Mouse (Mus musculus) lung, embryonic 14.5 days (tissue): ENCODE results near the gene Avpr2. TPM values are rescaled to one million over a fixed set of nuclear protein-coding genes. Genes with fewer than 3 reads are reported as not detected.
A peak's percentile ranks its signal among the peaks of the same experiment; 100 is the strongest.

Experiments used
- ATAC-seq: fragments of 200-750 bp; cut with Nextera tagmentation; 2 replicates; pipeline ENCODE4 v1.8.0; 2017; ENCODE audit warnings: mild to moderate bottlenecking, moderate TSS enrichment, moderate library complexity; ENCODE audit not compliant: insufficient read depth
- DNase-seq: peaks from one replicate; pipeline ENCODE4 v3.0.0-alpha.2; 2015
- H3K27ac ChIP-seq: fragments of 300-500 bp; sonication (generic); 2 replicates; pipeline ENCODE4 v1.5.1; 2014; ENCODE audit warnings: low read depth, mild to moderate bottlenecking, moderate library complexity
- H3K27me3 ChIP-seq: fragments of 300-500 bp; sonication (generic); 2 replicates; pipeline ENCODE4 v1.6.1; 2014; ENCODE audit warnings: low read length, control low read depth; ENCODE audit not compliant: insufficient read depth
- H3K36me3 ChIP-seq: fragments of 300-500 bp; sonication (generic); 2 replicates; pipeline ENCODE4 v1.6.1; 2014; ENCODE audit warnings: control low read depth; ENCODE audit not compliant: insufficient read depth
- H3K4me1 ChIP-seq: fragments of 300-500 bp; sonication (generic); 2 replicates; pipeline ENCODE4 v1.6.1; 2014; ENCODE audit warnings: antibody characterized with exemption, control low read depth; ENCODE audit not compliant: insufficient read depth
- H3K4me2 ChIP-seq: fragments of 300-500 bp; sonication (generic); 2 replicates; pipeline ENCODE4 v1.6.1; 2014; ENCODE audit warnings: mild to moderate bottlenecking
- H3K4me3 ChIP-seq: fragments of 300-500 bp; sonication (generic); 2 replicates; pipeline ENCODE4 v1.5.1; 2014; ENCODE audit warnings: low read depth, low read length
- H3K9ac ChIP-seq: fragments of 300-500 bp; sonication (generic); 2 replicates; pipeline ENCODE4 v1.6.1; 2014
- H3K9me3 ChIP-seq: fragments of 300-500 bp; sonication (generic); 2 replicates; pipeline ENCODE4 v1.6.1; 2016; ENCODE audit warnings: low read depth, low read length, control low read depth
- CTCF ChIP-seq: IDR thresholded peaks from 2 replicates; pipeline ENCODE4 v1.5.1; 2016; ENCODE audit warnings: antibody characterized with exemption, low read depth
- WGBS: fragments of 180-500 bp; shearing (Covaris S2); extraction: QIAGEN DNeasy Blood & Tissue Kit; methylation state at CpG from one replicate; pipeline ENCODE4 v1.1.7; 2014; 5-methylcytosine and 5-hydroxymethylcytosine counted together
- polyA plus RNA-seq: library from polyadenylated mRNA; unstranded; fragments of >200 nt; fragmentation: Nextera tagmentation; extraction: Ambion mirVana; gene quantifications from 2 replicates; pipeline ENCODE4 v1.2.1, GENCODE M21; 2014

The Avpr2 gene
- polyA plus RNA-seq, 1 experiment from 2014 or later, result not detected

GRCm38 (mm10) chrX:73892833-73893232 is 931 bp downstream of the Avpr2 start:
- Histone ChIP-seq H3K27me3 (no peaks in the 10 kb centered on the region), H3K9me3 (no peaks in the 10 kb centered on the region), H3K9ac (no peak overlapping the region), H3K36me3 (no peaks in the 10 kb centered on the region), H3K4me1 (no peaks in the 10 kb centered on the region), H3K4me2 (no peak overlapping the region), H3K4me3 (no peak overlapping the region), H3K27ac (no peak overlapping the region)
- no peak for ATAC-seq
- 82% methylated on average over 14 of the region's 14 CpGs for WGBS
- no peak for TF ChIP-seq CTCF
- no peak for DNase-seq

GRCm38 (mm10) chrX:73895719-73896118 is 3.8 kb downstream of the Avpr2 start, which contains the start of gene L1cam:
Gene L1cam, minus strand, starts transcription at chrX:73896105.
- Histone ChIP-seq H3K4me3 (no peak within 1 kb of the TSS), H3K36me3 (no peaks in the 10 kb centered on the region), H3K4me2 (no peak within 1 kb of the TSS), H3K9me3 (no peaks in the 10 kb centered on the region), H3K27me3 (no peaks in the 10 kb centered on the region), H3K4me1 (no peaks in the 10 kb centered on the region), H3K27ac (no peak within 1 kb of the TSS), H3K9ac (no peak within 1 kb of the TSS)
- DNase-seq, result peak; percentile 44
- WGBS, result 0% methylated on average over 2 of the region's 2 CpGs
- ATAC-seq, result no peak
- peak; percentile 54 for TF ChIP-seq CTCF

GRCm38 (mm10) chrX:73897959-73898358 is 6.1 kb downstream of the Avpr2 start:
- Histone ChIP-seq H3K4me1 (no peaks in the 10 kb centered on the region), H3K9ac (no peak overlapping the region), H3K27ac (no peak overlapping the region), H3K4me2 (no peak overlapping the region), H3K4me3 (no peak overlapping the region), H3K36me3 (no peaks in the 10 kb centered on the region), H3K27me3 (no peaks in the 10 kb centered on the region), H3K9me3 (no peaks in the 10 kb centered on the region)
- DNase-seq, result no peak
- 62% methylated on average over 3 of the region's 3 CpGs for WGBS
- ATAC-seq, result no peak
- TF ChIP-seq CTCF, result 0 out of 2 replicates have a peak, but pooled peaks have one; percentile 32

GRCm38 (mm10) chrX:73910049-73910448 is 18.1 kb downstream of the Avpr2 start:
- TF ChIP-seq CTCF, result no peak
- Histone ChIP-seq H3K9ac (no peak overlapping the region), H3K27me3 (no peaks in the 10 kb centered on the region), H3K36me3 (no peaks in the 10 kb centered on the region), H3K4me3 (no peak overlapping the region), H3K9me3 (no peaks in the 10 kb centered on the region), H3K4me1 (no peaks in the 10 kb centered on the region), H3K27ac (no peak overlapping the region), H3K4me2 (no peak overlapping the region)
- no peak for DNase-seq
- 78% methylated on average over 1 of the region's 1 CpGs for WGBS
- ATAC-seq, result no peak

- no peaks in the 10 kb centered on the region for H3K36me3 ChIP-seq
- DNase-seq (no peak), ATAC-seq (no peak)
- H3K9me3 ChIP-seq, result no peaks in the 10 kb centered on the region
- no peaks in the 10 kb centered on the region for H3K4me1 ChIP-seq
- H3K9ac ChIP-seq, result no peak overlapping the region
- peak overlapping the region; percentile 51; the same call in 1 of the 2 replicates for H3K4me2 ChIP-seq
- H3K4me3 ChIP-seq, result 0 out of 2 replicates have a peak overlapping the region, but pooled peaks have one; percentile 9
- no peaks in the 10 kb centered on the region for H3K27me3 ChIP-seq
- no peak overlapping the region for H3K27ac ChIP-seq
- TF ChIP-seq CTCF, result no peak
Measured at GRCm38 (mm10) chrX:73910451-73910850, 18.5 kb downstream of the Avpr2 start.

GRCm38 (mm10) chrX:73911156-73911555 is 19.3 kb downstream of the Avpr2 start:
- no peak for DNase-seq

GRCm38 (mm10) chrX:73911588-73911987 is 19.7 kb downstream of the Avpr2 start:
- no peaks in the 10 kb centered on the region for H3K27me3 ChIP-seq
- H3K9me3 ChIP-seq, result no peaks in the 10 kb centered on the region
- peak overlapping the region; percentile 51; the same call in 1 of the 2 replicates for H3K4me2 ChIP-seq
- H3K9ac ChIP-seq, result no peak overlapping the region
- TF ChIP-seq CTCF, result no peak
- H3K4me1 ChIP-seq, result no peaks in the 10 kb centered on the region
- DNase-seq (no peak), ATAC-seq (no peak)
- no peak overlapping the region for H3K27ac ChIP-seq
- no peaks in the 10 kb centered on the region for H3K36me3 ChIP-seq
- 84% methylated on average over 2 of the region's 2 CpGs for WGBS
- H3K4me3 ChIP-seq, result no peak overlapping the region

More at GRCm38 (mm10) chrX:73911156-73911555, 19.3 kb downstream of the Avpr2 start:
- no peak for ATAC-seq
- Histone ChIP-seq H3K4me2 (peak overlapping the region; percentile 51), H3K9me3 (no peaks in the 10 kb centered on the region), H3K27me3 (no peaks in the 10 kb centered on the region), H3K27ac (no peak overlapping the region), H3K9ac (no peak overlapping the region), H3K4me3 (0 out of 2 replicates have a peak overlapping the region, but pooled peaks have one; percentile 9), H3K36me3 (no peaks in the 10 kb centered on the region), H3K4me1 (no peaks in the 10 kb centered on the region)
- no peak for TF ChIP-seq CTCF
- 27% methylated on average over 26 of the region's 26 CpGs for WGBS
